Mouse (Mus musculus) stomach, postnatal 0 days (tissue): ENCODE results near the gene Zfp763. TPM values are rescaled to one million over a fixed set of nuclear protein-coding genes. Genes with fewer than 3 reads are reported as not detected.

Source experiments
- ATAC-seq: fragments of 200-750 bp; cut with Nextera tagmentation; 2 replicates; pipeline ENCODE4 v1.8.0; 2017; ENCODE audit not compliant: low FRiP score, low TSS enrichment
- DNase-seq: peaks from one replicate; pipeline ENCODE4 v3.0.0-alpha.2; 2016; ENCODE audit warnings: low spot score
- H3K27ac ChIP-seq: fragments of 300-500 bp; sonication (generic); replicated peaks from 2 replicates; pipeline ENCODE4 v1.5.1; 2014; ENCODE audit warnings: mild to moderate bottlenecking, control low read depth
- H3K27me3 ChIP-seq: fragments of 300-500 bp; sonication (generic); 2 replicates; pipeline ENCODE4 v1.6.1; 2014; ENCODE audit warnings: low read length; ENCODE audit not compliant: control insufficient read depth, insufficient read depth
- H3K36me3 ChIP-seq: fragments of 300-500 bp; sonication (generic); 2 replicates; pipeline ENCODE4 v1.6.1; 2014; ENCODE audit warnings: low read length, mixed read lengths; ENCODE audit not compliant: control insufficient read depth, insufficient read depth
- H3K4me1 ChIP-seq: fragments of 300-500 bp; sonication (generic); replicated peaks from 2 replicates; pipeline ENCODE4 v1.6.1; 2014; ENCODE audit warnings: antibody characterized with exemption; ENCODE audit not compliant: control insufficient read depth, insufficient read depth
- H3K4me2 ChIP-seq: fragments of 300-500 bp; sonication (generic); replicated peaks from 2 replicates; pipeline ENCODE4 v1.6.1; 2014; ENCODE audit warnings: low read depth, mild to moderate bottlenecking, control low read depth, moderate library complexity
- H3K4me3 ChIP-seq: fragments of 300-500 bp; sonication (generic); 2 replicates; pipeline ENCODE4 v1.5.1; 2014; ENCODE audit warnings: low read depth, low read length, control low read depth
- H3K9ac ChIP-seq: fragments of 300-500 bp; sonication (generic); 2 replicates; pipeline ENCODE4 v1.6.1; 2014; ENCODE audit warnings: mild to moderate bottlenecking, low read length, control low read depth, mixed read lengths
- H3K9me3 ChIP-seq: fragments of 300-500 bp; sonication (generic); 2 replicates; pipeline ENCODE4 v1.6.1; 2016; ENCODE audit warnings: low read length; ENCODE audit not compliant: control insufficient read depth
- CTCF ChIP-seq: IDR thresholded peaks from 2 replicates; pipeline ENCODE4 v1.5.1; 2016; ENCODE audit warnings: antibody characterized with exemption, low read depth, mild to moderate bottlenecking, moderate library complexity
- EP300 ChIP-seq: optimal IDR thresholded peaks from 2 replicates; pipeline ENCODE3; 2016; ENCODE audit warnings: antibody characterized with exemption
- WGBS: fragments of 180-500 bp; shearing (Covaris S2); extraction: QIAGEN DNeasy Blood & Tissue Kit; methylation state at CpG from one replicate; pipeline ENCODE4 v1.1.7; 2014; 5-methylcytosine and 5-hydroxymethylcytosine counted together
- polyA plus RNA-seq: library from polyadenylated mRNA; unstranded; fragments of >200 nt; fragmentation: Nextera tagmentation; extraction: Ambion mirVana; gene quantifications from 2 replicates; pipeline ENCODE4 v1.2.1, GENCODE M21; 2015

The Zfp763 gene
- polyA plus RNA-seq, 1 experiment from 2014 or later, result 3.2 TPM

DNA sequence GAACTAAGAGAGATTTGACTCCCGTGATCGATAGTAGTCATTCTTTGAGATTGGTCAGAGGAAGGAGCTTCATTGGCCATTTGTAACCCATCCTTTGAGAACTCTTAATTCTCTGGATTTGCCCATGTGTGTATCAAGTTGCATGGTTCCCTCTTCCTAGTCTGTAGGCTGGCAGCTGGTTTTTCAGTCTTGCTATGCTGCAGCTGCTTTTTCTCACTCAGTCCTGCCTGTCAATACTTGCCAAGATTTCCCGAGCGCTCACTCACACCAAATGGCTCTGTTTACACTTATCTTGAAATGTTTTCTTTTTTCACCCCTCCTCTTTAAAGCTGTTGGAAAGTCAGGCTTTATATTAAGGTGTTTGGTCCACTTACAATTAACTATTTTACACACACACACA, 51.8 kb downstream of the Zfp763 start:
- Histone ChIP-seq H3K27ac (no peak overlapping the region), H3K4me2 (no peak overlapping the region), H3K36me3 (peaks cover 21% of the 10 kb centered on the region), H3K4me3 (no peak overlapping the region), H3K9ac (no peak overlapping the region), H3K9me3 (no peaks in the 10 kb centered on the region), H3K4me1 (no peaks in the 10 kb centered on the region), H3K27me3 (no peaks in the 10 kb centered on the region)
- no peak for ATAC-seq
- TF ChIP-seq CTCF, result no peak
- TF ChIP-seq EP300, result no peak
- DNase-seq, result no peak
- WGBS, result 63% methylated on average over 4 of the region's 4 CpGs

Other genes with a start within 250 kb of the Zfp763 start
- gene Zfp871, start 245.1 kb downstream of the Zfp763 start, polyA plus RNA-seq, result 13.0 and 13.7 TPM in 2 replicates
- 1.1 and 1.5 TPM in 2 replicates for gene Zfp811, start 223.5 kb downstream of the Zfp763 start, polyA plus RNA-seq
- 5.1 and 5.7 TPM in 2 replicates for gene Zfp799, start 203.1 kb downstream of the Zfp763 start, polyA plus RNA-seq
- 2.6 and 2.7 TPM in 2 replicates for gene Zfp870, start 141.8 kb downstream of the Zfp763 start, polyA plus RNA-seq
- gene Cyp4f14, start 116.1 kb downstream of the Zfp763 start, polyA plus RNA-seq, result not detected in 2 replicates
- 15.5 and 19.2 TPM in 2 replicates for gene Cyp4f13, start 86.0 kb downstream of the Zfp763 start, polyA plus RNA-seq
- 5.6 and 6.4 TPM in 2 replicates for gene Zfp472, start 67.6 kb downstream of the Zfp763 start, polyA plus RNA-seq
- gene Zfp952, start 40.3 kb downstream of the Zfp763 start, polyA plus RNA-seq, result 4.6 TPM in 2 replicates
- gene 4921501E09Rik, start 34.7 kb upstream of the Zfp763 start, polyA plus RNA-seq, result not detected in 2 replicates
- gene Zfp563, start 55.9 kb upstream of the Zfp763 start, polyA plus RNA-seq, result 2.5 and 3.7 TPM in 2 replicates
- 0.02 TPM in 1 of 2 replicates, not detected in the other for gene Morc2b, start 106.3 kb upstream of the Zfp763 start, polyA plus RNA-seq
- not detected in 2 replicates for gene Olfr55, start 135.0 kb upstream of the Zfp763 start, polyA plus RNA-seq
- gene Olfr239, start 157.9 kb upstream of the Zfp763 start, polyA plus RNA-seq, result not detected in 2 replicates
- 0.02 TPM in 1 of 2 replicates, not detected in the other for gene Olfr1564, start 188.3 kb upstream of the Zfp763 start, polyA plus RNA-seq
- 6.1 and 6.7 TPM in 2 replicates for gene Zfp955a, start 221.7 kb upstream of the Zfp763 start, polyA plus RNA-seq
- 0.04 TPM in 1 of 2 replicates, not detected in the other for gene Olfr63, start 231.3 kb upstream of the Zfp763 start, polyA plus RNA-seq